Mouse (Mus musculus): ENCODE measurements at regions not wholly inside any gene's neighbourhood (a gene's known extent, or its start where the extent isn't known, plus 50 kb on each side); places are given as distances from the start of the nearest gene placed in this dataset.

- Histone ChIP-seq H3K27ac (ENCODE audit: insufficient read depth, low read length) (no peak overlapping the region), H3K9me3 (replicated peaks; ENCODE audit: control insufficient read depth, insufficient read depth, low read length, poor library complexity, severe bottlenecking) (peaks cover 19% of the 10 kb centered on the region), H3K36me3 (ENCODE audit: control insufficient read depth, insufficient read depth, low read length, poor library complexity, severe bottlenecking) (no peaks in the 10 kb centered on the region), H3K9ac (ENCODE audit: low read depth, poor library complexity, severe bottlenecking) (no peak overlapping the region), H3K4me1 (ENCODE audit: control insufficient read depth, insufficient read depth, low read length) (no peaks in the 10 kb centered on the region), H3K4me3 (ENCODE audit: low read depth, low read length) (no peak overlapping the region), H3K27me3 (ENCODE audit: control insufficient read depth, insufficient read depth, low read length, poor library complexity, severe bottlenecking) (no peaks in the 10 kb centered on the region)
- TF ChIP-seq CTCF (IDR thresholded peaks at IDR 0.05; ENCODE audit: low read depth, low read length) (no peak), POLR2A (IDR thresholded peaks at IDR 0.05; ENCODE audit: insufficient read depth, low read length) (no peak), EP300 (IDR thresholded peaks at IDR 0.05; ENCODE audit: insufficient read depth, low read depth, low read length) (no peak)
These were observed 57.7 kb upstream of the Slc39a8 start for GRCm38 (mm10) chr3:135767211-135767927.

GRCm38 (mm10) chr3:135757888-135758287 lies 66.5 kb upstream of the Nfkb1 start:
- Histone ChIP-seq H3K4me1 (ENCODE audit: control insufficient read depth, insufficient read depth, low read length) (no peaks in the 10 kb centered on the region), H3K36me3 (ENCODE audit: control insufficient read depth, insufficient read depth, low read length, poor library complexity, severe bottlenecking) (no peaks in the 10 kb centered on the region), H3K9me3 (replicated peaks; ENCODE audit: control insufficient read depth, insufficient read depth, low read length, poor library complexity, severe bottlenecking) (no peaks in the 10 kb centered on the region), H3K9ac (ENCODE audit: low read depth, poor library complexity, severe bottlenecking) (no peak overlapping the region), H3K27ac (ENCODE audit: insufficient read depth, low read length) (no peak overlapping the region), H3K27me3 (ENCODE audit: control insufficient read depth, insufficient read depth, low read length, poor library complexity, severe bottlenecking) (no peaks in the 10 kb centered on the region), H3K4me3 (ENCODE audit: low read depth, low read length) (no peak overlapping the region)
- TF ChIP-seq EP300 (IDR thresholded peaks at IDR 0.05; ENCODE audit: insufficient read depth, low read depth, low read length) (no peak), CTCF (IDR thresholded peaks at IDR 0.05; ENCODE audit: low read depth, low read length) (no peak), POLR2A (IDR thresholded peaks at IDR 0.05; ENCODE audit: insufficient read depth, low read length) (no peak)

- Histone ChIP-seq H3K27ac (ENCODE audit: insufficient read depth, low read length) (peak overlapping the region; percentile 51), H3K27me3 (ENCODE audit: control insufficient read depth, insufficient read depth, low read length, poor library complexity, severe bottlenecking) (no peaks in the 10 kb centered on the region), H3K4me3 (ENCODE audit: low read depth, low read length) (no peak overlapping the region), H3K4me1 (ENCODE audit: control insufficient read depth, insufficient read depth, low read length) (no peaks in the 10 kb centered on the region), H3K36me3 (ENCODE audit: control insufficient read depth, insufficient read depth, low read length, poor library complexity, severe bottlenecking) (no peaks in the 10 kb centered on the region), H3K9ac (ENCODE audit: low read depth, poor library complexity, severe bottlenecking) (no peak overlapping the region), H3K9me3 (replicated peaks; ENCODE audit: control insufficient read depth, insufficient read depth, low read length, poor library complexity, severe bottlenecking) (no peaks in the 10 kb centered on the region)
- no peak for TF ChIP-seq CTCF (IDR thresholded peaks at IDR 0.05; ENCODE audit: low read depth, low read length)
- 0 out of 2 replicates have a peak, but pooled peaks have one; percentile 10 for TF ChIP-seq EP300 (IDR thresholded peaks at IDR 0.05; ENCODE audit: insufficient read depth, low read depth, low read length)
These were observed 65.5 kb upstream of the Nfkb1 start for GRCm38 (mm10) chr3:135756811-135757210.

GRCm38 (mm10) chr3:135750736-135751135 lies 59.4 kb upstream of the Nfkb1 start:
- no peak for TF ChIP-seq CTCF (IDR thresholded peaks at IDR 0.05; ENCODE audit: low read depth, low read length)
- no peak for TF ChIP-seq EP300 (IDR thresholded peaks at IDR 0.05; ENCODE audit: insufficient read depth, low read depth, low read length)
- TF ChIP-seq POLR2A (IDR thresholded peaks at IDR 0.05; ENCODE audit: insufficient read depth, low read length) = no peak
- no peaks in the 10 kb centered on the region for H3K4me1 ChIP-seq (ENCODE audit: control insufficient read depth, insufficient read depth, low read length)
- no peak overlapping the region for H3K9ac ChIP-seq (ENCODE audit: low read depth, poor library complexity, severe bottlenecking)
- no peaks in the 10 kb centered on the region for H3K9me3 ChIP-seq (replicated peaks; ENCODE audit: control insufficient read depth, insufficient read depth, low read length, poor library complexity, severe bottlenecking)
- H3K27me3 ChIP-seq (ENCODE audit: control insufficient read depth, insufficient read depth, low read length, poor library complexity, severe bottlenecking) = no peaks in the 10 kb centered on the region
- H3K27ac ChIP-seq (ENCODE audit: insufficient read depth, low read length) = no peak overlapping the region
- no peaks in the 10 kb centered on the region for H3K36me3 ChIP-seq (ENCODE audit: control insufficient read depth, insufficient read depth, low read length, poor library complexity, severe bottlenecking)
- no peak overlapping the region for H3K4me3 ChIP-seq (ENCODE audit: low read depth, low read length)

- no peak for TF ChIP-seq CTCF (IDR thresholded peaks at IDR 0.05; ENCODE audit: low read depth, low read length)
These were observed 54.1 kb upstream of the Nfkb1 start for GRCm38 (mm10) chr3:135745417-135745816.

More at GRCm38 (mm10) chr3:135745417-135745816, 54.1 kb upstream of the Nfkb1 start:
- H3K36me3 ChIP-seq (ENCODE audit: control insufficient read depth, insufficient read depth, low read length, poor library complexity, severe bottlenecking) = no peaks in the 10 kb centered on the region
- no peak overlapping the region for H3K9ac ChIP-seq (ENCODE audit: low read depth, poor library complexity, severe bottlenecking)
- no peak overlapping the region for H3K4me3 ChIP-seq (ENCODE audit: low read depth, low read length)
- H3K4me1 ChIP-seq (ENCODE audit: control insufficient read depth, insufficient read depth, low read length) = no peaks in the 10 kb centered on the region
- no peak overlapping the region for H3K27ac ChIP-seq (ENCODE audit: insufficient read depth, low read length)
- no peaks in the 10 kb centered on the region for H3K9me3 ChIP-seq (replicated peaks; ENCODE audit: control insufficient read depth, insufficient read depth, low read length, poor library complexity, severe bottlenecking)
- H3K27me3 ChIP-seq (ENCODE audit: control insufficient read depth, insufficient read depth, low read length, poor library complexity, severe bottlenecking) = no peaks in the 10 kb centered on the region
